Mouse (Mus musculus) lung, postnatal 10 days (tissue): ENCODE measurements around the gene Tomm6.
A peak's percentile ranks its signal among the peaks of the same experiment; 100 is the strongest.
"Not testable (repeated sequence)": the region's sequence is repeated elsewhere in the genome, so short reads cannot be mapped to it uniquely, and the experiment has no call there.

Source experiments
- DNase-seq: peaks from one replicate; pipeline ENCODE4 v3.0.0; 2021

Gene Tomm6

DNA sequence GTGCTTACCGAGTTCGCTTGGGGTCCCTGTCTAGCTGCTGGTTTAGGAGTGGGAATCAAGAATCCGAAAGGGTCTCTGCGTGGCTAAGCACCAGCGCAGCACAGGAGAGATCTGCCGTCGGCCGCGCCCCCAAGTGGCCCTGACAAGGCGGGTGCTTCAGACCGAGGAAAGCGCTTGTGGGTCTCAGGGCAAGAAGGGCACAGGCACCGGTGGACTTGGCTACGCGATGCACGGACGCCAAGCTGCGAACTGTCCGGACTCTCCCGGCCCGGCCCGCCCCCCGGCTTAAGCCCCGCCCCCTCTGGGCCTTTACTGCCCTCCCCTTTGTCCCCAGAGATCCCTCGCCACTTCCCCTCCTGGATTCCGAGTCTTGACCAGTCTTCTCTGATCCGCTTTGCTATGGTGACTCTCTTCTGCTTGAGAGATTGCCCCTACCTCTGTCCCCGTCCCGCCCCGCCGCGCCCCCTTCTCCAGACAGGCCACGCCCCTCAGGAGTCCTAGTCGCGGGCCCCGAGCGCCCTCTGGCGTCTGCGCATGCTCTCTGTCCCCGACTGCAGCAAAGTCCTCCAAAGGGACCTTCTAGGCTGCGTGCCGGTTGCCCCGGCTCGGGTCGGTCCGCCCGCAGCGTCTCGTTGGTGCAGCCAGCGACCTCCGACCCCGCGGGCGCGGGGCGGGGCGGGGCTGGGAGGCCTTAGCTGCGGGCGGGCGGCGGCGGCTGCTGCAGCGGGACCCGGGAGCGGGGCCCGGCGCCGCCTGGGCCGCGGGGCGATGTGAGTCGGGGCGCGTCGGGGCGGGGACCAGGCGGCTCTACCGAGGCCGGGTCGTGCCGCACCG, 6.5 kb upstream of the Tomm6 start, which contains the start of gene Prickle4:
Gene Prickle4 (minus strand): TSS at position 234 of the 834 bp plus-strand sequence.
- peak; percentile 98 for DNase-seq

DNA sequence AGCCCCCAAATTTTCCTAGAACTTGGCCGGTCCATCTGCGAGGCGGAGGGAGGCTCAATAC, 6.1 kb upstream of the Tomm6 start, which contains the start of gene Gm21981:
Gene Gm21981 (minus strand): TSS at position 14 of the 61 bp plus-strand sequence.
- DNase-seq: no peak

DNA sequence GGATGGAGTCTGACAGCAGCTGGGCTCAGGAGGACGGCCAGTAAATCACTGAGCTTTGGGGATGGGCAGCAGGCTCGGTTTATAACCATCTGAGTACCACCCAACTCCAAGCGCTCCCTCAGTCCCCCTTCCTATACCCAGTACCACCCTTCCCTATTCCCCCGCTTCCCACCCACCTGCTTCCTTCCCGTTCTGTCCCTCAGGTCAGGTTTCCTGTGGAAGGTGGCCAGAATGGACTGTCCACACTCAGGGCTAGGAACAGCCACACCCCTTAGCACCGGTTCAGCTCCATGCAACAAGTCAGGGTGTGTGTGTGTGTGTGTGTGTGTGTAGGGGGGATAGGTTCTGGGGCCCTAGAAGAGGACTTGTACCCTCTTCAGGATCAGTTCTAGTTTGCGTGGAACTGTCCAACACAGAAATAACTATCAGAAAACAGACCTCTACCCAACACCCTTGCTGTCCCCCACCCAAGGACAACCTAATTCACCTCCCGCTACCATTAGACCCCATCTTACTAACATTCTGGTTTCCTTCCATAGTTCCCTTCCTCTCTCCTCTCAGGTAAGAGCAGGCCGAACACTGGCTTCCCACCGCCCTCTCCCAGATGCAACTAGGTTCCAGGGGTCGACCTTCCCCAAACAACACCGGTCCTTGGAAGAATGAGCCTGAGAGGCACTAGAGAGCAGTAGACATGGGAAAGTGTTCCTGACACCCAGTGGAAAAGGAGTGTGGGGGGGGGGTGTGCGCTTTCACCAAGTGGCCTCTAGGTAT, 5.7 kb upstream of the Tomm6 start:
- DNase-seq: peak; percentile 27

DNA sequence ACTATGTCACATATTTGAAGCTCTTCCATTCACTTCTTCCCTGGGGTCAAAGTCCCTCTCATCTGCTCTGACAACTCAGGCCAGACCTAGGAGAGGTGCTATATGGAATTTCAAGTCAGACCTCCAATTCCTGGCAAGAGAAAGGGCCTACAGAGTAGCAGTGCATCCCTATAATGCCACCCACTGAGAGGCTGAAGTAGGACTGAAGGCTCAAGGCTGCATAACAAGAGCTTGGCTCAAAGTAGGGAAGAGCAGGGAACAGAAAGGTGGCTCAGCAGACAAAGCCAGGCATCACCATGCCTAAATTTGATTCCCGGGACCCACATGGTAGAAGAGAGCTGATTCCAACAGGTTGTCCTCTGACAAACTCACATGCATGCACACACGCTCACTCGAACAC, 3.5 kb upstream of the Tomm6 start:
- DNase-seq: no peak

DNA sequence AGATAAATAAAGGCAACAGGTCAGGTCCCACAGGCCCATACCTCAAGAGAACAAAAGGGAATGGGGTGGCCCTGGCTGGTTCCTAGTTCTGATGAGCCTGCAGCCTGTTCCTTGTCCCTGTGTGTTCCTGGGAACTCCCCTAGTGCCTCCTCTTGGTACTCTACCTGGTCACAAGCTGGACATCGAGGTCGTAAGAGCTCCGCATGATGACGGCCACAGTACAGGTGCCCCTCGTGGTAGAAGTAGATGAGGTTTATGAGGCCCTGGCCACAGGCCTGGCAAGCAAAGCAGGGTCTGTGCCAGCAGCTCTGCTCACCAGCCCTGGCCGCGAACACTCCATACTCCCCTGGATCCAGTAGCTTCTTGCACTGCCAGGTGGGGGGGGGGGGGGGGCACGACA, 1.7 kb upstream of the Tomm6 start:
- DNase-seq: no peak

DNA sequence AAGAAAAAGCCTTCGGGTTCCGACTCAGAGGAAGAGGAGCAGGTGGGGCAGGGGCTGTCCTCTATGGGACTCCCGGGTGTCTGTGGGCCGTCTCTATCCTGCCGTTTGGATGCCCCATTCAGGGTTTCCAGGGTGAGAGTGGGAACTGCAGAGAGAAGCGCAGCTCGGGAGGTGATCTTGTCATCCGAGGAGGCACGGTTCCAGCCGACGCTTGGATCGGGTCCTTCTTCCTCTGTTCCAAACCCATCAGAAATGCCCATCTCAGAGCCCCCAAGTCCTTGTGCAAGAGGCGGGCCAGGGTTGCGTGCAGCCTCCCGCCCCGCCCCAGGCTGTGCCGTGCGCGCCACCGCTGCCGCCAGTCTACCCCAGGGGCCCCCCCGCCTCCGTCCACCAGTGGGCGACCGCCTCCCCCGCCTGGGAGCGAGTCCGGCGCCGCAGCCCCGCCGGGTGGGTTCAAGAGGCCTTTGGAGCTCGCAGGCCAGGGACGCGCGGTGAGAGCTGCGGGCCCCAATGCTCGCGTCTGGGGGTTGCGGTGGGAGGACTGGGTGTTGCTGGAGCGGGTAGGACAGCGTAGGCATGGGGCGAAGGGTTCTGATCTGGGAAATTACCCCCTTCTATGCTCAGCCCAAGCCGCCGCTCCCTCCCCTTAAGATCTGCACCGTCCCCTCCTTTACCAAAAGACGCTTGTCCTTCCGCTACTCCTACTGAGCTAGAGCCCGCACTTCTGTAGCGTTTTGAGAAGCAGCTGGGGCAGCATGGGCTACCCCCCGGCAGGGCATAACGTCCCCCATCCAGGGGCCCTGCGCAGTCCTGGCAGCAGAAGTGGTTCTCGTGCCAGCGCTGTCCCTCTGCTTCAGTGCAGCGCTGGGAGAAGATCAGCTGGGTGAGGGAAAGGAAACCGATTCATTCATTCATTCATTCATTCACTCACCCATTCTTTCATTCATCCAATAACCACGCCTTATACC, 706 bp upstream of the Tomm6 start, which contains the start of gene Frs3:
Gene Frs3 (plus strand): TSS at position 423 of the 968 bp plus-strand sequence.
- peak; percentile 86 for DNase-seq

DNA sequence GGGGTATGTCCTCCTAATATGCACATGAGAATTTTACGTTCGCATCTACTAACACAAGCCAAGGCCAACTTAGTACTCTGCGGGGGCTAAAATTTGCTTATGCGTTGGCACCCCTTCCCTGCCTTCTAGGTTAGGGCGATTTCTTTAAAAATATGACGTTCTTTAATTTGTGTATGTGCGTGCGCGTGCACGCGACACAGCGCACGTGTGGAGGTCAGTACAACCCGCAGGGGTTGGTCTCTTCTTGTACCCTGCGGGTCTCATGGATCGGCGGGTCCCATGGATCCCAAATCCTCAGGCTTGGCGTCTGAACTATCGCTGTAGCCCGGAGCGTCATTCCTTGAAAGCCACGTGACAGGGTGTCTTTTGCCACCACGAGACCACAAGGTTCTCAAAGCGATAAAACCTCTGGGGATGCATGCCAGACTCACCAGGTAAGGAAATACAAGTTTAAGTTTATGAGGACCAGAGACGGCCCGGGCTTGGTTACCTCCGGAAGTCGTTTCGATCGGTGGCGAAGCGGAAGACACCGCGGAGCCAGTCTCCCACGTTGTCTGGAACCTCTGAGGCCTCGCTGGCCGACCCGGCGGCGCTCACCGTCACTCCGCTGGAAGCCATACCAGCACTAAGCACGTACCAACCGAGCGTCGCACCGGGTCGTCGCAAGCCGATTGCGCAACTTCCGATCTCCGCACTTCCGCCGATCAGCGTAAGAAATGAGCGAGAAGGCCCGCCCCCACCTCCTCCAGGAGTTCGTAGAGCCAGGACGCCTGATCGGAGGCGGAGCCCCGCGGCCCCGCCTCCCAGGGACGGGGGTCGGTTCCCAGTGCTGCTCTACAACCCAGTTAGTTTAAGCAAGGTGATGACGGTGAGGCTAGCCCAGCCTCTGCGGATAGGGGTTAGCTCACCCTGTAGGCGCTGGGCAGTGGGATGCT, 510 bp downstream of the Tomm6 start:
- peak; percentile 97 for DNase-seq

DNA sequence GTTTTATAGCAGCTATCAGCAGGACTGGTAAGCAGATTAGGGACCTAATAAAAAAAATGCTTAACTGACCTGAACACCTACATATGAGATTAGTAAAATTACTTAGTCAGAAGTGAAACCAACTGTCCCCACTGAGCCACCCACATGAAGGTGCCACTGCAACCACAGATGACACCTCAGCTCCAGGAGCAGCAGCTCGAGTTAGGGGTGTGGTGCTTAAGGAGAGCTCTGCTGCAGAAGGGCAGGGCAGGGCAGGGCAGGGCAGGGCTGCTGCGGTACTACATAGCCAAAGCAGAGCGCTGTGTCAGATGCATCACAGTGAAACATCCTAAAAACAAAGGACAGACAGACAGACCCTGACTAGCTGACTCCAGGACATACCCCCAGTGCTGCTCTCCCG, 5.3 kb downstream of the Tomm6 start:
- no peak for DNase-seq

DNA sequence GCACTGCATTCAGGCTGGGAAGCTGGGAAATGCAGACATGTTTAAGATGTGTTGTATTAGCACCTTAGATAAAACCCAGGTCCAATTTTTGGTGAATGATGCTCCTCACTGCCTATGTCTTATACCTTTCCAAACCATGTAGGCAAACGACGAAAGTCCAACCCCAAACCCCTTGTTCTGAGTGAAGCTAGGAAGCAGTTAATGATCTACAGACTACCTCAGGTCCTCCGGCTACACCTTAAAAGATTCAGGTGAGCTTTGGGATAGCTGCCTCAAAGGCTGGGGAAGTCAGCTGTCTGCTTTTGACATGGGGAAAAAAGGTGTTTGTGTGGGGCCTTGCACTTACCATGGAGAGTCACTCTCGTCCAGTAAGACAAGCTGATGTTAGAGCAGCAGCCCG, 9.5 kb downstream of the Tomm6 start:
- no peak for DNase-seq

DNA sequence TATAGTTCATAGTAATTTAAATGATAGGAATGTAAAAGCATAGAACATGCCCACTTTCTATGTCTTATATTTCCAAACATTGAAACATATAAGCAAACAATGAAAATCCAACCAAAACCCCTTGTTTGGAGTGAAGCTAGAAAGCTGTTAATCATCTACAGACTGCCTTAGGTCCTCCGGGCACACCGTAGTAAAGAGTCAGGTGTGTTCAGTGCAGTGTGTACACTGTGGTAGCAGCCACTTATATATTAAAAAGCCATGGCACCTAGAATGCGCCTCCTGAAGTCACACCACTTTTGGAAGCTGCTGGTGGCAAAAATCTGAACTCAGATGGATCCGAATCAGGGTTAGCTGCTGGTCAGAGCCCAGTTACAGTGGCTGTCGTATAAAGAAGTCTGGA, 9.9 kb downstream of the Tomm6 start:
- no peak for DNase-seq

DNA sequence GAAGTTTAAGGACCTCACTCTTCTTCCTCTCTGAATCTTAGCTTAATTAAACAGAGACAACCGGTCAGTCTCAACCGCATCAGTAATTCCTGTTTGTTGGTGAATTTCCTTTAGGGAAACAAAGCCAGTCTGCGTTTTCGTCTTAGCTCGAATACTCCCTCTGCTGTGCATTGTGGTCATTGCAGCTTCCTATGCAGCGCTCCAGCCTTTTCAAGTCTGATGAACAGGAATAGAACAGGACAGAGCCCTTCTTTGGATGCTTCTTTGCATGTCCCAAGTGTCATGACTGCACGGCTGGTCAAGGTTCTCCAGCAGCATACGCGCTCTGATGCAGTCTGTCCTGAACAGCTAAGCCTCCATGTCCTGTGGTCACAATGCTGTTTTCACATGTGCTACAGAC, 11.6 kb downstream of the Tomm6 start:
- peak; percentile 85 for DNase-seq

DNA sequence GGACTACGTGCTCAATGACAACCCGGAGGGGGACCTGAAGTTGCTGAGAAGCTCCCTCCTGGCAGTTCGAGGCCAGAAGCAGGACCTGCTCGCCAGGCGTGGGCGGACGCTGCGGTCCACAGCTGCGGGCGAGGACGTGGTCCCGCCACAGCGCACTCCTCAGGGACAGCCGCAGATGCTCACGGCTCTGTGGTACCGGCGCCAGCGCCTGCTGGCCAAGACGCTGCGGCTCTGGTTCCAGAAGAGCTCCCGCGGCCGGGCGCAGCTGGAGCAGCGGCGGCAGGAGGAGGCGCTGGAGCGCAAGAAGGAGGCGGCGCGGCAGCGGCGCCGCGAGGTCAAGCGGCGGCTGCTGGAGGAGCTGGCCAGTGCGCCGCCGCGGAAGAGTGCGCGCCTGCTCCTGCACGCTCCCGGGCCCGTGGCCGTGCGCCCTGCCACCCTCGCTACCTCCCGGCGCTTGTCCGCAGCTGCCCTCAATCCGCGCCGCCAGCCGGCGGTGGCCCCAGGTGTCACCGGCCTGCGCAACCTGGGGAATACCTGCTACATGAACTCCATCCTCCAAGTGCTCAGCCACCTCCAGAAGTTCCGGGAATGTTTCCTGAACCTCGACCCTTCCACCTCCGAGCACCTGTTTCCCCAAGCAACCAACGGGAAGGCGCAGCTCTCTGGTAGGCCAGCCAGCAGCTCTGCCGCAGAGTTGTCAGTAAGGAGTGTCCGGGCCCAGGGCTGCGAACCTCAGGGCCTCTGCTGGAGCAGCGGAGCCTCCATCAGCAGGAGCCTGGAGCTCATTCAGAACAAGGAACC, 15.7 kb downstream of the Tomm6 start:
- DNase-seq: peak; percentile 87

DNA sequence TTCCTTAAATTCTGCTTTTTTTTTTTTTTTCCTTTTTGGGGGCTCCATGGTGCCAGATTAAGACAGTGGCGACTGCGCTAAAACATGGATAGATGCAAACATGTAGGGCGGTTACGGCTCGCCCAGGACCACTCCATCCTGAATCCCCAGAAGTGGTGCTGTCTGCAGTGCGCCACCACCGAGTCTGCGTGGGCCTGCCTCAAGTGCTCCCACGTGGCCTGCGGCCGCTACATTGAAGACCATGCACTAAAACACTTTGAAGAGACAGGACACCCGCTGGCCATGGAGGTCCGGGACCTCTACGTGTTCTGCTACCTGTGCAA, 16.2 kb downstream of the Tomm6 start:
- no peak for DNase-seq

DNA sequence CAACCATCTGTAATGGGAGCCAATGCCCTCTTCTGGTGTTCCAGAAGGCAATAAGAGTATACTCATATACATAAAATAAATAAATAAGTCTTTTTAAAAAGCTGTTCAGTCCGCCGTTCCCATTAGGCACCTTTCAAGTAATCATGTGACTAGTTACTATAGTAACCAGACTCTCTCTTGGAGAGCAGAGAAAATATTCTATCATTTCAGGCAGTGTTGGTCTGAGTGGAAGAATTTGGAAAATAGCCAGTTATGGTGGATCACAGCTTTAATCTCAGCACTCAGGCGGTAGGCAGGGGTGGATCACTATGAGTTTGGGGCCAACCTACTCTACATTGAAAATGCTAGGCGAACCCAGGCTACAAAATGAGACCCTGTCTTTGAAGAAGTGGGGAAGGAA, 19.0 kb downstream of the Tomm6 start:
- DNase-seq: no peak

DNA sequence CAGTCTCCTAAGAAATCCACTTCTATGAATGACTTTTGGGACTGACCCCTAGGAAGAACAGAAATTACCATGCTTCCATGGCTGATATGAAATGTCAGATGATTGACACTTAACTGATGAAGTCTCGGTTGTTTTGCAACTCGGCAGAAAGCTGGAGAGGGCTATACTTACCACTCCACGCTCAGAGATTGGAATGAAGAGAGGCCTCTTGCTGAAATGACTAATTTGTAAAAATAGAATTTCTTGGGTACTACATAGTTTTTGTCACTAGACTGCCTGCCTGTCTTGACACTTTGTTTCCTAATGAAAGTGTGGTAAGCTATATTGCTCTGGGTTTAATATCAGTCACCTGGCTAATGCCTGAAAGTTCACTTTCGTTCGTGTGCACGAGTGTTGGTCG, 23.7 kb downstream of the Tomm6 start:
- no peak for DNase-seq

DNA sequence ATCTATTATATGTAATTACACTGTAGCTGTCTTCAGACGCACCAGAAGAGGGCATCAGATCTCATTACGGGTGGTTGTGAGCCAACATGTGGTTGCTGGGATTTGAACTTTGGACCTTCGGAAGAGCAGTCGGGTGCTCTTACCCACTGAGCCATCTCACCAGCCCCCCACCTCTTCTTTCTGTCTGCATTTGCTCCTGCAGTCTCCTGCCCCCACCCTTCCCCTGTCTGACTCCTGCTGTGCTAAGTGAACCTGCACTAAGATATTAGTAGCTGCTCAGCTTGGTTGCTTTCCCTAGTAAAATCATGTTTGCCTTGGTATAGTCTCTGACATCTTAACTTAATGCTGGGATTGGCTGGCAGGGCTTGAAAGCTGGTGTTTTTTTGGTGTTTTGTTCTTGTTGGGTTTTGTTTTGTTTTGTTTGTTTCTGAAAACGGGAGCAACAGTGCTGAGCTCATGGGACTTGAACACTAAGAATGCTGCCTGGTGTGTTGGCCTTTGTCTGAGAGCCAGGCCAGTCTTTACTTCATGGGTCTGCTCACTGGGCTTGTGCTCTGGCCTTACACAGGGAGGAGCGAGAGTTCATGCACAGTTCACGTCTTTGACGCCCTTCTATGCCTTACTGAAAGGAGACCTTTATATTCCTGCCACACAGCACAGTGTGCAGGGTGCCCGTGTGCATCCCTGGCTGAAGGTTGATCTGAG, 25.0 kb downstream of the Tomm6 start:
- DNase-seq: no peak

DNA sequence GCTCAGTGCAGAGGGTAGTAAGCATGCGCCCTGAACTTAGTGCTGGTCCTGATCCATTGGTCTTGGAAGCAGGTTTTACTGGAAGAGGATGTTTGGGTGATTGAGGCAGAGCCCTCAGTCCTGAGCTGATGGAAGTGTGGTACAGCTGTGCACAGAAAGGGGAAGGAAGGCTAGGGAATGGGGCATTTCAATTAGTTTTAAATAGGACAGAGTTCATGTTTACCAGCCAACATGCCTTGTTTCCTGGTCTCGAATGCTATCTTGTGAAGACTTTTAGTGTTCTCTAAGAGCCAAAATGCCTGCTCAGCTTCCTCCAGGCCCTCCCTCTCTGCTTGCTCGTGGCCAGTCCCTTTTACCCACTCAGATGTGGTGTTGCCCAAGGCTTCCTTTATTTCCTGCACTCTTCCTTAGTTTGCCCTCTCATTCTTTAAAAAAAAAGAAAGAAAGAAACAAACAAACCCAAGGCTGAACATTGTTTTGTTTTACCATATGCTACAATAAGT, 29.4 kb downstream of the Tomm6 start:
- no peak for DNase-seq

DNA sequence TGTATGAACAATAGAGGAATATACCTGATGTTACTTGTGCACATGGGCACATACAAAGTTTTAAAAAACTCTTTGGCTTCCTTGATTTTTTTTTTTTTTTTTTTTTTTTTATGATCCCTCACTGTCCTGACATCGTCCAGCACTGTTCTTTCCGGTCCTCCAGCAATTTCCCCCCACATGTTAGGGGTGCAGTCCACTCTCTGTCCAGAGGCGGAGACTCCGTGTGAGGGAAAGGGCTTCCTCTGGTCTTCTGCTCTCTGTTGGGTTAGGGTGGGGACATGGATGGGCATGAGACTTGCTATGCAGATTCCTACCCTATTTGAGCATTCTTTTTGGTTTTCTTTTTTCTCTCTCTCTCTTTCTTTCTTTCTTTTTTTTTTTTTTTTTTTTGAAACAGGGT, 30.3 kb downstream of the Tomm6 start:
- DNase-seq: no peak

DNA sequence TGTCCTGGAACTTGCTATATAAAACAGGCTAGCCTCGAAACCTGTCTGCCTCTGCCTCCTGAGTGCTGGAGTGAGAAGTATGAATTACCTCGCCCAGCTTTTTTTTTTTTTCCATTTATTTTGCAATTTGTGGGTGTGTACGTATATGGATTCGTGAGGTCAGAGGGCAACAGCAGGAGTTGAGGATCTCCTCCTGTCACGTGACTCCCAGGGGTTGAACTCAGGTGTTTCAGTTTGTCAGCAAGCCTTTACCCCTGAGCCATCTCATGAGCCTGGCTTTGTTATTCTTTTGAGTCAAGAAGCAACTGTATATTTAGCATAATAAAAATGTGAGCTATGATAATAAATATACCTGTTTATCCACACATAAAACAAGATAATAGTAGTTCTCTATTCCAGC, 32.5 kb downstream of the Tomm6 start:
- no peak for DNase-seq

DNA sequence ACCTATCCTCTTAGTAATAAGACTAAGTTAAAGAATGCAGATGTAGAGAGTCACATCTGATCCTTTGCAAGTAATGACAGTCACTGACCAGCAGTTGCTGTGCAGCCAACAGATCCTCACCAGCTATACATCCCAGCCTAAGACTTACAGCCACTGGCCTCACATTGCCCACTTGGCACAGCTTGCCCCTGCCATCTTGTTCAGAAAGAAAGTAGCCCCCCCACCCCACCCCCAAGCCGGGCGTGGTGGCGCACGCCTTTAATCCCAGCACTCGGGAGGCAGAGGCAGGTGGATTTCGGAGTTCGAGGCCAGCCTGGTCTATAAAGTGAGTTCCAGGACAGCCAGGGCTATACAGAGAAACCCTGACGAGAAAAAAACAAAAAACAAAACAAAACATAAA, 33.8 kb downstream of the Tomm6 start:
- not testable (repeated sequence) for DNase-seq

DNA sequence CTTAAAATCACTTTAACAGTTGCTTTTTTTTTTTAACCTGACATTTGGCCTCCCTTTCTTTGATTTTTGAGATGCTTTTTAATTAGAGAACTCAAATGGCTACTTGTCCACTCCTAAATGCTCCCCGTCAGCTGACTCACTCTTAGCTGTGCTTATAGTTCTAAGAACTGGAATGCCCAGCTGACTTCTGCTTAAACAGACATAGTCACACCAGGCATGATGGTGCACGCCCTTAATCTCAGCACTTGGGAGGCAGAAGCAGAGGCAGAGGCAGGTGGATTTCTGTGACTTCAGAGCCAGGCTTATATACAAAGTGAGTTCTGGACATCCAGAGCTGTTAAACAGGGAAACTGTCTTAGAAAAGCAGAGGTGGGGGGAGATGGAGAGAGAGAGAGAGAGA, 36.2 kb downstream of the Tomm6 start:
- DNase-seq: no peak
